Mouse (Mus musculus) heart, adult 2 months (tissue): ENCODE measurements around the gene Tubg2. TPM values are rescaled to one million over a fixed set of nuclear protein-coding genes. Genes with fewer than 3 reads are reported as not detected.

Experiments
- DNase-seq, 2 experiments: peaks; one replicate each; pipeline ENCODE4 v3.0.0; 2021
- H3K27ac ChIP-seq: fragments of 200-600 bp; 2 replicates; pipeline ENCODE4 v1.8.1; 2022
- H3K27me3 ChIP-seq: fragments of 200-500 bp; 2 replicates; pipeline ENCODE4 v1.6.1; 2012; ENCODE audit warnings: mild to moderate bottlenecking, low read length, inconsistent platforms, mixed read lengths; ENCODE audit not compliant: control insufficient read depth, insufficient read depth
- H3K36me3 ChIP-seq: fragments of 200-500 bp; 2 replicates; pipeline ENCODE4 v1.6.1; 2012; ENCODE audit warnings: low read length, inconsistent platforms; ENCODE audit not compliant: control insufficient read depth, insufficient read depth
- H3K4me1 ChIP-seq: fragments of 200-500 bp; 2 replicates; pipeline ENCODE4 v1.6.1; 2011; ENCODE audit warnings: low read length; ENCODE audit not compliant: control insufficient read depth, insufficient read depth
- H3K4me3 ChIP-seq: fragments of 200-600 bp; 2 replicates; pipeline ENCODE4 v1.8.1; 2022
- H3K79me2 ChIP-seq: fragments of 200-500 bp; replicated peaks from 2 replicates; pipeline ENCODE4 v1.6.1; 2012; ENCODE audit warnings: mild to moderate bottlenecking, inconsistent platforms, low read length, moderate library complexity, mixed read lengths; ENCODE audit not compliant: control insufficient read depth, insufficient read depth
- H3K9ac ChIP-seq: fragments of 200-500 bp; 2 replicates; pipeline ENCODE4 v1.6.1; 2012; ENCODE audit warnings: low read depth, mild to moderate bottlenecking, control low read depth, inconsistent platforms, low read length, mixed read lengths
- CTCF ChIP-seq: fragments of 200-600 bp; IDR thresholded peaks from 2 replicates; pipeline ENCODE4 v1.8.1; 2022; ENCODE audit warnings: antibody characterized with exemption, mild to moderate bottlenecking, moderate library complexity
- EP300 ChIP-seq: fragments of 200-500 bp; IDR thresholded peaks from 2 replicates; pipeline ENCODE4 v1.6.1; 2011; ENCODE audit warnings: low read depth, low read length, control low read depth; ENCODE audit not compliant: insufficient read depth
- POLR2A ChIP-seq: fragments of 200-500 bp; IDR thresholded peaks from 2 replicates; pipeline ENCODE4 v1.6.1; 2011; ENCODE audit warnings: mild to moderate bottlenecking, low read depth, low read length, control low read depth; ENCODE audit not compliant: insufficient read depth
- WGBS: fragments of 180-500 bp; shearing (Covaris S2); methylation state at CpG from one replicate; pipeline ENCODE4 v1.1.7; 2018; 5-methylcytosine and 5-hydroxymethylcytosine counted together
- intact Hi-C: fragments of 180-260 bp; cut with DNase I; formaldehyde crosslinking; loops from one replicate; pipeline ENCODE4 v1.15.1; 2025
- polyA plus RNA-seq: library from polyadenylated mRNA; depleted of rRNA; stranded (reverse); fragments of >200 nt; gene quantifications from 2 replicates; pipeline ENCODE4 v1.2.3, GENCODE M21; 2012
- total RNA-seq, 2 experiments: library from RNA; stranded (reverse); gene quantifications; 2 replicates each; pipeline ENCODE4 v1.2.3; 2021

Gene Tubg2
- total and polyA plus RNA-seq, 3 experiments = 2.9 to 3.5 (median 3.5) TPM

DNA sequence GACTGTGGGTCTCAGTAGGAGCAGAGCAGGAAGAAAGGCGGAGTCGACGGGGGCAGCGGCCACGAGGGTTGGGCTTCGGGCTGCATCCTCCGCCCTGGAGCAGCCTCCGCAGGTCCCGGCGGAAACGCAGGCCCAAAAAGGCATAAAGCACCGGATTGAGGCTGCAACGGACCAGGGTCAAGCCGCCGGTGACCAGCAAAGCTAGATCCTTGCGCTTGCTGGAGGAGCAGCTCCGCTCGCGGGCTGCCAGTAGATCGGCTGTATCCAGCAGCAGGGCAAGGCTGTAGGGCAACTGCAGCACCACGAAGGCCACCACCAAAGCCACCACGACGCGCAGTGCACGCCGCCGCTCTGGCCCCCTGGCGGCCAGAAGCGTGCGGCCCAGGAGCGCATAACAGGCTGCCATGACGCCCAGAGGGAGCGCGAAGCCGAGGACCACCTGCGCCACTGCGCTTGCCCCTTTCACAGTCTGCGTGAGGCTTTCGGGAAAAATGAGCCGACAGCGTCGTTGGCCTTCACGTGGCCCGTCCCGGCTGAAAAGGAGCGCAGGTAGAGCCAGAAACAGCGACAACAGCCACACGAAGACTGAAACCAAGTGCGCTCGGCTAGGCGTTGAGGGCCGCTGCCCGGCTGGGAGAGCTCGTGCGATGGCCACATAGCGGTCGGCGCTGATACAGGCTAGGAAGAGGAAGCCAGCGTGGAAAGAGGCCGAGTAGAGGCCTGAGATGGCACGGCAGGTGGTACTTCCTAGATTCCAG is 18.1 kb downstream of the Tubg2 start:
- peaks cover 9% of the 10 kb centered on the region for H3K4me1 ChIP-seq
- intact Hi-C loops = loop anchor here (1.0 to 10.0 kb wide), 4 partner anchors 37 to 459 kb away; partner anchors contain the start of genes Hspb9, Kat2a, Retreg3 and Tubg1

DNA sequence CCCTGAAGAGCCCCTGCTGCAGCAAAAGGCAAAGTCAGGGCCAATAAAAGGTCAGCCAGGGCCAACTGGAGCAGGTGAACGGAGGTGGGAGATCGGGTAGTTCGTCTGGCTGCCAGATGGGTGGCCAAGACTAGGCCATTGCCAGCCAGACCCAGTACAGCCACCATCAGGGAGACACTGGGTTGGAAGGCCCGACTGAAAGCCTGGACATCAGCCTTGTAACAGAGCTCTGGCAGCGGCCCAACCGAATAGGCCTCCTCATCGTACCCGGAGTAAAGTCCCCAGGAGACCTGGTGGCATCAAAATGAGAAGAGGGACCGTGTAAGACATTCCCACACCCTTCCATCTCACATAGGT is 18.7 kb downstream of the Tubg2 start:
- H3K4me1 ChIP-seq = peaks cover 9% of the 10 kb centered on the region
- TF ChIP-seq POLR2A = no peak
- TF ChIP-seq CTCF = no peak
- TF ChIP-seq EP300 = no peak
- no peaks in the 10 kb centered on the region for H3K79me2 ChIP-seq
- H3K36me3 ChIP-seq = no peaks in the 10 kb centered on the region
- WGBS = 23% methylated on average over 9 of the region's 9 CpGs
- no peak for DNase-seq
- peak overlapping the region; percentile 60 for H3K9ac ChIP-seq
- H3K4me3 ChIP-seq = peak overlapping the region; percentile 50
- intact Hi-C loops = loop anchor here (2.0 to 10.0 kb wide), 3 partner anchors 37 to 460 kb away; partner anchors contain the start of genes Hspb9, Kat2a, Retreg3 and Tubg1
- H3K27me3 ChIP-seq = no peaks in the 10 kb centered on the region
- H3K27ac ChIP-seq = peak overlapping the region; percentile 86

More for the DNA sequence above, 18.1 kb downstream of the Tubg2 start:
- Histone ChIP-seq H3K79me2 (no peaks in the 10 kb centered on the region), H3K36me3 (0 out of 2 replicates have a peak, but pooled peaks cover 2% of the 10 kb centered on the region), H3K9ac (peak overlapping the region; percentile 60), H3K27ac (peak overlapping the region; percentile 86), H3K4me3 (peak overlapping the region; percentile 50), H3K27me3 (no peaks in the 10 kb centered on the region)
- DNase-seq = peak; percentile 88 to 91
- TF ChIP-seq CTCF (no peak), EP300 (no peak), POLR2A (peak; percentile 64)
- WGBS = 5% methylated on average over 61 of the region's 61 CpGs

DNA sequence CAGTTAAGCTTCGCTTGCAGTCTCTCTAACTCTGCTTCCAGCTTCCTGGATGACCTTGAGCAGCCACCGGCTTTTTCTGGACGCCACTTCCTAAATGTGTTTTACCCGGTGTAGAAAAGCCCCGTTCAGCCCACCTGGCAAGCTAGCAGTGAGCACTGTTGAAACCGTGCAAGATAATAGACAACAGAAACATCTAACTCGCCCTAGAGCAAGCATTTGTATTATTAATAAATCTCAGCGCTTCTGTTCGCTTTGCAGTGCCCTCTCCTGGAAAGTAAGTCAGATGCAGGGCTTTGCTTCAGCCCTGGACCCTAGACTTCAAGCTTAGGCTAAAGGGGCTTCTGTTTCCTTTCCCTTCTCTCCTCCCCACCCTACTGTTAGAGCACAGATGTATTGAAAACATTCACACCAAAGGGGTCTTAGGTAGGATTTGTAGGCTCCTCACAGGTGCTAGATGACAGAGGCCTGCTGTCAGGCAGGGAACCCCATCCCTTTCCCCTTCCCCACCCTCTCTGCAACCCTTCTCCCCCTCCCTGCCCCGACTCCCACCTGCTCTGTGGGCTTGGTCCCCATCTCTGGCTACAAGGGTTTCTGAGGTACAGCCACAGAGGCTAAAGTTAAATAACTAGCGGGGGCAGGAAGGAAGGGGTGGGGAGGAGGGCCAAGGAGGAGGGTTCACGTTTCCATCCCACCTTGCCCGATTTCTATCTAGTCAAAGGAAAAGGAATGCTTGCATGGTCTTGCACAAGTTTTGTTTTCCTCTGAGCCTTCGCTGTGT is 19.3 kb downstream of the Tubg2 start, which contains the start of gene Ccr10:
Gene Ccr10, minus strand, starts transcription at position 593 of the 778 bp plus-strand sequence.
- 19% methylated on average over 14 of the region's 14 CpGs for WGBS
- H3K27ac ChIP-seq = peak within 1 kb of the TSS; percentile 86
- peak in 1 of 2 experiments; percentile 5 for DNase-seq

DNA sequence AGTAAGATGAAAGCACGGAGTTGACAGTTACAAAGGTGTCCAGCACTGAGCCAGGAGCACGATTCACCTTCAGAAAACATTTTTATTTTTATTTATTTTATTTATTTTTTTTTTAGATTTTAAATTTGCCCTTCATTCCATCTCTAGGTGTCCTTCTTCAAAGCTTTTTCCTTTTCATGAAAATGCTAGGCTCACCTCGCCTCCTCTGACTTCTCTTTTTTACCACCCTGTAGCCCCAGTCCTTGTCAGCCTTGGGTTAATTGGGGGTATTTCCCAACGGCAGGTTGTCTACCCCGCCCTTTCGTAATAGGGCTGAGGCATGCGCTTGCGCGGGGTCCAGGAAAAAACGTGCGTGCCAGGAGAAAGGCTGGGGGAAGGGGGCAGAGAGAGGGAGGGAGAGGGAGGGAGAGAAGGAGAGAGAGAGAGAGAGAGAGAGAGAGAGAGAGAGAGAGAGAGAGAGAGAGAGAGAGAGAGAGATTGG is 20.0 kb downstream of the Tubg2 start:
- DNase-seq = no peak
- Histone ChIP-seq H3K4me3 (no peak overlapping the region), H3K9ac (peak overlapping the region; percentile 3; the same call in 1 of the 2 replicates), H3K79me2 (no peaks in the 10 kb centered on the region), H3K27me3 (no peaks in the 10 kb centered on the region), H3K4me1 (peaks cover 9% of the 10 kb centered on the region), H3K27ac (no peak overlapping the region), H3K36me3 (no peaks in the 10 kb centered on the region)
- WGBS = 19% methylated on average over 11 of the region's 11 CpGs
- TF ChIP-seq POLR2A (no peak), CTCF (no peak), EP300 (no peak)
- intact Hi-C loops = loop anchor here (2.0 to 10.0 kb wide), 5 partner anchors 57 to 461 kb away; partner anchors contain the start of genes Coasy, Hspb9, Kat2a and Retreg3

More for the DNA sequence above, 19.3 kb downstream of the Tubg2 start, which contains the start of gene Ccr10:
- H3K27me3 ChIP-seq = no peaks in the 10 kb centered on the region
- intact Hi-C loops = loop anchor here (2.0 to 10.0 kb wide), 4 partner anchors 38 to 460 kb away; partner anchors contain the start of genes Hspb9, Kat2a, Retreg3 and Tubg1
- TF ChIP-seq POLR2A (no peak), CTCF (peak; percentile 78)
- peaks cover 9% of the 10 kb centered on the region for H3K4me1 ChIP-seq
- H3K9ac ChIP-seq = peak within 1 kb of the TSS; percentile 60
- no peaks in the 10 kb centered on the region for H3K79me2 ChIP-seq
- H3K4me3 ChIP-seq = peak within 1 kb of the TSS; percentile 50
- no peaks in the 10 kb centered on the region for H3K36me3 ChIP-seq

DNA sequence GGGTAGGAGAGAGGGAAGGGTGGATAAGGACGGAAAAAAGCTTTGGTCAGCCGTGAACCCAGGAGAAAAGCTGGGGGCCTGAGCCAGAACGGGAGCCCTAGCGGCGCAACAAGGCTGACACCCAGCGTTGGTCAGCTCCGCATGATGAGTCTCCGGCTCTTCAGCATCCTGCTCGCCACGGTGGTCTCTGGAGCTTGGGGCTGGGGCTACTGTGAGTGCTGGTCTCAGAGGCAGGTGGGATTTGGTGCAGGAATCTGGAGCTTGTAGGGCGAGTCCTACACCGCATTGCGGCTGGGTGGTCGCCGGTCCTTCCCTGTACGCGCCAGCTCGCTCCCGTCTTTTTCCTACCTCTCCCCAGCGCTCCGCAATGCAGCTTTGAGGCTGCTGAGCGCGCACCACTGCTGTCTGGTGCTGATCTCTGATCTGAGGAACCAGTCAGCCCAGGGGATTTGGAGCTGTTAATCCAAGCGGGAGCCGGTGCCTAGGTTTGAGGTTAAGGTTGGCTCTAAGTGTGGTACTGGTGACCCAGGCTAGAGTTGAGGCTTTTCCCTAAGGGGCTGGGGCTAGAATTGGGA is 20.5 kb downstream of the Tubg2 start:
- no peaks in the 10 kb centered on the region for H3K79me2 ChIP-seq
- TF ChIP-seq POLR2A = no peak
- peak; percentile 64 for TF ChIP-seq CTCF
- TF ChIP-seq EP300 = no peak
- no peak overlapping the region for H3K27ac ChIP-seq
- intact Hi-C loops = loop anchor here (2.0 to 10.0 kb wide), 4 partner anchors 93 to 461 kb away; partner anchors contain the start of genes Coasy, Hspb9 and Kat2a
- no peaks in the 10 kb centered on the region for H3K36me3 ChIP-seq
- H3K9ac ChIP-seq = peak overlapping the region; percentile 3; the same call in 1 of the 2 replicates
- H3K4me3 ChIP-seq = peak overlapping the region; percentile 44
- H3K27me3 ChIP-seq = no peaks in the 10 kb centered on the region
- H3K4me1 ChIP-seq = peaks cover 9% of the 10 kb centered on the region
- WGBS = 3% methylated on average over 25 of the region's 25 CpGs
- peak; percentile 63 to 70 for DNase-seq
